Comparison of ENCODE assay signal across 8 mouse cellular contexts in genomic region chr8:80058193-80058592, GRCm38 (mm10). TPM values are rescaled to one million over a fixed set of nuclear protein-coding genes. Genes with fewer than 3 reads are reported as not detected.
DNase-seq lines count a peak whose midpoint lies in the region; ATAC-seq and TF ChIP-seq lines count a peak whose summit lies in the region.

No protein-coding gene starts in this region.

- H3K4me3 ChIP-seq in lung, postnatal 0 days (ENCODE audit: low read depth, low read length), result peak overlapping the region; percentile 53; the same call in 1 of the 2 replicates
- H3K4me3 ChIP-seq in lung, adult 2 months (replicated peaks; ENCODE audit: extremely low read depth, low read depth, low read length), result no peak overlapping the region
- H3K4me3 ChIP-seq in forebrain, embryonic 10.5 days, result peak overlapping the region; percentile 64
- H3K4me3 ChIP-seq in neural tube, embryonic 15.5 days (replicated peaks), result peak overlapping the region; percentile 59

- 0 out of 2 replicates have a peak, but pooled peaks cover 5% of the 10 kb centered on the region for H3K27me3 ChIP-seq in lung, postnatal 0 days (replicated peaks; ENCODE audit: insufficient read depth, low read length)
- peaks cover 87% of the 10 kb centered on the region for H3K27me3 ChIP-seq in forebrain, embryonic 10.5 days (ENCODE audit: poor library complexity, severe bottlenecking)
- peaks cover 19% of the 10 kb centered on the region for H3K27me3 ChIP-seq in neural tube, embryonic 15.5 days (replicated peaks)

- H3K4me1 ChIP-seq in lung, postnatal 0 days (ENCODE audit: insufficient read depth, low read depth, low read length), result peaks cover 6% of the 10 kb centered on the region; the same call in 1 of the 2 replicates
- peaks cover 6% of the 10 kb centered on the region; the same call in 1 of the 2 replicates for H3K4me1 ChIP-seq in lung, adult 2 months (ENCODE audit: control insufficient read depth, insufficient read depth, low read length)
- H3K4me1 ChIP-seq in forebrain, embryonic 10.5 days, result peaks cover 51% of the 10 kb centered on the region
- H3K4me1 ChIP-seq in neural tube, embryonic 15.5 days, result peaks cover 34% of the 10 kb centered on the region

- H3K9me3 ChIP-seq in lung, postnatal 0 days (ENCODE audit: low read length), result no peaks in the 10 kb centered on the region
- no peaks in the 10 kb centered on the region for H3K9me3 ChIP-seq in forebrain, embryonic 10.5 days
- no peaks in the 10 kb centered on the region for H3K9me3 ChIP-seq in neural tube, embryonic 15.5 days (replicated peaks)

- no peak for TF ChIP-seq EP300 in lung, postnatal 0 days (IDR thresholded peaks at IDR 0.05)

- ATAC-seq in lung, postnatal 0 days, result no peak
- ATAC-seq in neural tube, embryonic 15.5 days (ENCODE audit: low FRiP score), result peak; percentile 48
- ATAC-seq in monocyte, adult 5-6 weeks (replicated peaks; ENCODE audit: insufficient number of reproducible peaks, low FRiP score, low TSS enrichment, poor library complexity, severe bottlenecking), result no peak

- no peak for DNase-seq in lung, postnatal 0 days (ENCODE audit: low spot score)
- no peak for DNase-seq in lung, adult 2 months
- DNase-seq in forebrain, embryonic 10.5 days (ENCODE audit: extremely low spot score, low spot score), result peak; percentile 30
- DNase-seq in left cerebral cortex, postnatal 4 days, result peak; percentile 7
- no peak for DNase-seq in cerebellum, adult 11-12 months
- no peak for DNase-seq in adrenal gland, adult 8-10 months

- no peaks in the 10 kb centered on the region for H3K36me3 ChIP-seq in lung, postnatal 0 days (ENCODE audit: insufficient read depth, low read length)
- H3K36me3 ChIP-seq in forebrain, embryonic 10.5 days (replicated peaks), result no peaks in the 10 kb centered on the region
- H3K36me3 ChIP-seq in neural tube, embryonic 15.5 days, result no peaks in the 10 kb centered on the region

- WGBS in lung, postnatal 0 days, result 4% methylated on average over 7 of the region's 12 CpGs
- 7% methylated on average over 8 of the region's 12 CpGs for WGBS in lung, adult 2 months
- under 1% methylated on average over 8 of the region's 12 CpGs for WGBS in forebrain, embryonic 10.5 days
- 2% methylated on average over 8 of the region's 12 CpGs for WGBS in neural tube, embryonic 15.5 days

- no peak for TF ChIP-seq POLR2A in lung, adult 2 months (IDR thresholded peaks at IDR 0.05; ENCODE audit: borderline replicate concordance, extremely low read depth, low read depth, low read length)

- TF ChIP-seq CTCF in lung, postnatal 0 days (IDR thresholded peaks at IDR 0.05), result no peak
- no peak for TF ChIP-seq CTCF in lung, adult 2 months (IDR thresholded peaks at IDR 0.05; ENCODE audit: insufficient read depth, low read length)

- no peak overlapping the region for H3K9ac ChIP-seq in lung, postnatal 0 days (replicated peaks; ENCODE audit: low read depth)
- peak overlapping the region; percentile 52 for H3K9ac ChIP-seq in neural tube, embryonic 15.5 days (replicated peaks)

- H3K27ac ChIP-seq in lung, postnatal 0 days (ENCODE audit: low read length), result no peak overlapping the region
- peak overlapping the region; percentile 72 for H3K27ac ChIP-seq in forebrain, embryonic 10.5 days
- no peak overlapping the region for H3K27ac ChIP-seq in neural tube, embryonic 15.5 days (replicated peaks)

- intact Hi-C loops in left cerebral cortex, postnatal 4 days (cut with DNase I), result loop anchor here (10.0 kb wide), 2 partner anchors 323 to 417 kb away; no protein-coding TSS in a partner anchor

- H3K4me2 ChIP-seq in lung, postnatal 0 days (replicated peaks; ENCODE audit: low read depth, low read length), result peak overlapping the region; percentile 80
- peak overlapping the region; percentile 98 for H3K4me2 ChIP-seq in neural tube, embryonic 15.5 days

RNA-seq across cellular contexts. Expression of gene Hhip, which starts 0.4 kb away (rescaled TPM):
- polyA plus RNA-seq in lung, postnatal 0 days (2015; fragmentation: Nextera tagmentation; extraction: Ambion mirVana), result 46.8 and 48.8 TPM in 2 replicates
- 7.8 and 8.0 TPM in 2 replicates for polyA plus RNA-seq in lung, adult 2 months (2012; rRNA removed)
- 1.7 and 2.1 TPM in 2 replicates for polyA plus RNA-seq in forebrain, embryonic 10.5 days (2016; fragmentation: Nextera tagmentation; extraction: Ambion mirVana)
- 1 to 10 TPM; 2.8 to 4.0 TPM for total RNA-seq in left cerebral cortex, postnatal 4 days (2021)
- polyA plus RNA-seq in neural tube, embryonic 15.5 days (2015; fragmentation: Nextera tagmentation; extraction: Ambion mirVana), result 5.1 and 7.2 TPM in 2 replicates
- 1 to 10 TPM; 6.8 to 9.0 (median 7.5) TPM for total RNA-seq in adrenal gland, adult 8-10 months (2022)
- not detected in 3 replicates for total RNA-seq in monocyte, adult 5-6 weeks (2017)

Comparison
In these comparisons a context has a peak if more than half of its experiments do, and no peak if none do; other contexts are left out.
1. DNase-seq: peak in forebrain, embryonic 10.5 days (single experiment) and left cerebral cortex, postnatal 4 days (single experiment); none in lung, postnatal 0 days (single experiment), lung, adult 2 months (single experiment), cerebellum, adult 11-12 months (single experiment) and adrenal gland, adult 8-10 months (single experiment).